Mouse (Mus musculus) hindbrain, embryonic 13.5 days (tissue): ENCODE measurements around the gene Xcl1. TPM values are rescaled to one million over a fixed set of nuclear protein-coding genes. Genes with fewer than 3 reads are reported as not detected.
A peak's percentile ranks its signal among the peaks of the same experiment; 100 is the strongest.

ENCODE experiments used
- ATAC-seq: fragments of 200-750 bp; cut with Nextera tagmentation; 2 replicates; pipeline ENCODE4 v1.8.0; 2017; ENCODE audit warnings: moderate TSS enrichment; ENCODE audit not compliant: low FRiP score
- H3K27ac ChIP-seq: fragments of 300-500 bp; sonication (generic); 2 replicates; pipeline ENCODE4 v1.5.1; 2015; ENCODE audit warnings: inconsistent platforms, mild to moderate bottlenecking, moderate library complexity
- H3K27me3 ChIP-seq: fragments of 300-500 bp; sonication (generic); 2 replicates; pipeline ENCODE4 v1.6.1; 2015; ENCODE audit warnings: mild to moderate bottlenecking, inconsistent platforms
- H3K36me3 ChIP-seq: fragments of 300-500 bp; sonication (generic); 2 replicates; pipeline ENCODE4 v1.6.1; 2015; ENCODE audit warnings: mild to moderate bottlenecking, inconsistent platforms
- H3K4me1 ChIP-seq: fragments of 300-500 bp; sonication (generic); replicated peaks from 2 replicates; pipeline ENCODE4 v1.6.1; 2015; ENCODE audit warnings: inconsistent platforms
- H3K4me2 ChIP-seq: fragments of 300-500 bp; sonication (generic); 2 replicates; pipeline ENCODE4 v1.6.1; 2015; ENCODE audit warnings: inconsistent platforms, mild to moderate bottlenecking, moderate library complexity
- H3K4me3 ChIP-seq: fragments of 300-500 bp; sonication (generic); 2 replicates; pipeline ENCODE4 v1.5.1; 2015; ENCODE audit warnings: mild to moderate bottlenecking, inconsistent platforms
- H3K9ac ChIP-seq: fragments of 300-500 bp; sonication (generic); 2 replicates; pipeline ENCODE4 v1.6.1; 2015; ENCODE audit warnings: mild to moderate bottlenecking, inconsistent platforms
- H3K9me3 ChIP-seq: fragments of 300-500 bp; sonication (generic); 2 replicates; pipeline ENCODE4 v1.6.1; 2016; ENCODE audit warnings: inconsistent platforms
- WGBS: fragments of 180-500 bp; shearing (Covaris S2); methylation state at CpG from one replicate; pipeline ENCODE4 v1.1.7; 2015; 5-methylcytosine and 5-hydroxymethylcytosine counted together
- polyA plus RNA-seq: library from polyadenylated mRNA; unstranded; fragments of >200 nt; fragmentation: Nextera tagmentation; extraction: Ambion mirVana; gene quantifications from 2 replicates; pipeline ENCODE4 v1.2.1, GENCODE M21; 2015

Gene Xcl1
- polyA plus RNA-seq, 1 experiment from 2014 or later = not detected

- H3K27ac ChIP-seq = no peak overlapping the region
- ATAC-seq = no peak
- H3K27me3 ChIP-seq = no peaks in the 10 kb centered on the region
- peaks cover 8% of the 10 kb centered on the region; the same call in 1 of the 2 replicates for H3K4me1 ChIP-seq
- H3K4me2 ChIP-seq = no peak overlapping the region
- no peak overlapping the region for H3K4me3 ChIP-seq
- WGBS = 88% methylated on average over 3 of the region's 3 CpGs
- H3K36me3 ChIP-seq = no peaks in the 10 kb centered on the region
- no peaks in the 10 kb centered on the region for H3K9me3 ChIP-seq
- no peak overlapping the region for H3K9ac ChIP-seq
Observed at GRCm38 (mm10) chr1:164956725-164957399, 21.5 kb upstream of the Xcl1 start.

- H3K27me3 ChIP-seq = no peaks in the 10 kb centered on the region
- H3K36me3 ChIP-seq = no peaks in the 10 kb centered on the region
- no peak overlapping the region for H3K9ac ChIP-seq
- H3K4me2 ChIP-seq = no peak overlapping the region
- H3K27ac ChIP-seq = no peak overlapping the region
- no peak for ATAC-seq
- H3K4me1 ChIP-seq = peaks cover 8% of the 10 kb centered on the region; the same call in 1 of the 2 replicates
- WGBS = 76% methylated on average over 7 of the region's 7 CpGs
- no peak overlapping the region for H3K4me3 ChIP-seq
- H3K9me3 ChIP-seq = no peaks in the 10 kb centered on the region
Observed at GRCm38 (mm10) chr1:164955452-164956196, 20.3 kb upstream of the Xcl1 start.

- H3K4me1 ChIP-seq = no peaks in the 10 kb centered on the region
- no peak for ATAC-seq
- no peaks in the 10 kb centered on the region for H3K27me3 ChIP-seq
- WGBS = 91% methylated on average over 6 of the region's 6 CpGs
- H3K9ac ChIP-seq = no peak overlapping the region
- H3K4me2 ChIP-seq = no peak overlapping the region
- H3K27ac ChIP-seq = no peak overlapping the region
- H3K9me3 ChIP-seq = no peaks in the 10 kb centered on the region
- no peaks in the 10 kb centered on the region for H3K36me3 ChIP-seq
- H3K4me3 ChIP-seq = no peak overlapping the region
Observed at GRCm38 (mm10) chr1:164953574-164953973, 18.2 kb upstream of the Xcl1 start.

GRCm38 (mm10) chr1:164936060-164936459, 733 bp upstream of the Xcl1 start:
- H3K27ac ChIP-seq = no peak overlapping the region
- no peaks in the 10 kb centered on the region for H3K36me3 ChIP-seq
- H3K4me3 ChIP-seq = no peak overlapping the region
- H3K9ac ChIP-seq = no peak overlapping the region
- WGBS = 87% methylated on average over 2 of the region's 2 CpGs
- ATAC-seq = no peak
- no peaks in the 10 kb centered on the region for H3K9me3 ChIP-seq
- no peaks in the 10 kb centered on the region for H3K27me3 ChIP-seq
- no peak overlapping the region for H3K4me2 ChIP-seq
- H3K4me1 ChIP-seq = no peaks in the 10 kb centered on the region

GRCm38 (mm10) chr1:164933441-164934188, 1.7 kb downstream of the Xcl1 start:
- no peak overlapping the region for H3K9ac ChIP-seq
- H3K27ac ChIP-seq = no peak overlapping the region
- H3K4me1 ChIP-seq = no peaks in the 10 kb centered on the region
- no peaks in the 10 kb centered on the region for H3K9me3 ChIP-seq
- 91% methylated on average over 10 of the region's 10 CpGs for whole genome bisulfite sequencing
- no peak overlapping the region for H3K4me2 ChIP-seq
- H3K4me3 ChIP-seq = no peak overlapping the region
- H3K36me3 ChIP-seq = no peaks in the 10 kb centered on the region
- H3K27me3 ChIP-seq = no peaks in the 10 kb centered on the region
- no peak for ATAC-seq

- Histone ChIP-seq H3K4me2 (no peak overlapping the region), H3K27me3 (no peaks in the 10 kb centered on the region), H3K4me3 (no peak overlapping the region), H3K4me1 (no peaks in the 10 kb centered on the region), H3K9ac (no peak overlapping the region), H3K9me3 (0 out of 2 replicates have a peak, but pooled peaks cover 4% of the 10 kb centered on the region), H3K27ac (no peak overlapping the region), H3K36me3 (no peaks in the 10 kb centered on the region)
- ATAC-seq = no peak
- 92% methylated on average over 7 of the region's 7 CpGs for WGBS
Observed at GRCm38 (mm10) chr1:164931135-164931534, 4.2 kb downstream of the Xcl1 start.

- Histone ChIP-seq H3K9me3 (0 out of 2 replicates have a peak, but pooled peaks cover 4% of the 10 kb centered on the region), H3K9ac (no peak overlapping the region), H3K27me3 (no peaks in the 10 kb centered on the region), H3K27ac (no peak overlapping the region), H3K4me3 (no peak overlapping the region), H3K4me2 (no peak overlapping the region), H3K36me3 (no peaks in the 10 kb centered on the region), H3K4me1 (no peaks in the 10 kb centered on the region)
- 79% methylated on average over 3 of the region's 3 CpGs for WGBS
- ATAC-seq = no peak
Observed at GRCm38 (mm10) chr1:164930006-164930405, 5.3 kb downstream of the Xcl1 start.

- WGBS = 66% methylated on average over 3 of the region's 3 CpGs
- H3K36me3 ChIP-seq = no peaks in the 10 kb centered on the region
- H3K27ac ChIP-seq = no peak overlapping the region
- no peak overlapping the region for H3K4me2 ChIP-seq
- no peaks in the 10 kb centered on the region for H3K27me3 ChIP-seq
- H3K4me3 ChIP-seq = no peak overlapping the region
- H3K4me1 ChIP-seq = no peaks in the 10 kb centered on the region
- H3K9me3 ChIP-seq = 0 out of 2 replicates have a peak, but pooled peaks cover 4% of the 10 kb centered on the region
- H3K9ac ChIP-seq = no peak overlapping the region
- no peak for ATAC-seq
Observed at GRCm38 (mm10) chr1:164926534-164927160, 8.7 kb downstream of the Xcl1 start.

- H3K4me3 ChIP-seq = no peak overlapping the region
- H3K4me2 ChIP-seq = no peak overlapping the region
- WGBS = 50% methylated on average over 4 of the region's 4 CpGs
- H3K9me3 ChIP-seq = no peaks in the 10 kb centered on the region
- H3K27me3 ChIP-seq = no peaks in the 10 kb centered on the region
- no peaks in the 10 kb centered on the region for H3K4me1 ChIP-seq
- no peak overlapping the region for H3K27ac ChIP-seq
- ATAC-seq = peak; percentile 39; the same call in 1 of the 2 replicates
- no peaks in the 10 kb centered on the region for H3K36me3 ChIP-seq
- no peak overlapping the region for H3K9ac ChIP-seq
Observed at GRCm38 (mm10) chr1:164905047-164905446, 30.3 kb downstream of the Xcl1 start.

- H3K4me2 ChIP-seq = no peak overlapping the region
- no peaks in the 10 kb centered on the region for H3K9me3 ChIP-seq
- H3K4me1 ChIP-seq = peaks cover 33% of the 10 kb centered on the region
- H3K27ac ChIP-seq = no peak overlapping the region
- H3K4me3 ChIP-seq = no peak overlapping the region
- no peaks in the 10 kb centered on the region for H3K27me3 ChIP-seq
- no peak overlapping the region for H3K9ac ChIP-seq
- H3K36me3 ChIP-seq = no peaks in the 10 kb centered on the region
- no peak for ATAC-seq
- WGBS = 81% methylated on average over 6 of the region's 6 CpGs
Observed at GRCm38 (mm10) chr1:164900696-164901095, 34.6 kb downstream of the Xcl1 start.

- H3K4me1 ChIP-seq = peaks cover 34% of the 10 kb centered on the region
- no peak overlapping the region for H3K27ac ChIP-seq
- no peak for ATAC-seq
- 84% methylated on average over 2 of the region's 2 CpGs for WGBS
- H3K36me3 ChIP-seq = no peaks in the 10 kb centered on the region
- H3K9me3 ChIP-seq = no peaks in the 10 kb centered on the region
- no peak overlapping the region for H3K4me3 ChIP-seq
- H3K9ac ChIP-seq = no peak overlapping the region
- no peak overlapping the region for H3K4me2 ChIP-seq
- no peaks in the 10 kb centered on the region for H3K27me3 ChIP-seq
Observed at GRCm38 (mm10) chr1:164900226-164900625, 35.1 kb downstream of the Xcl1 start.

GRCm38 (mm10) chr1:164899506-164899905, 35.8 kb downstream of the Xcl1 start:
- Histone ChIP-seq H3K4me2 (peak overlapping the region; percentile 64), H3K9me3 (no peaks in the 10 kb centered on the region), H3K9ac (peak overlapping the region; percentile 72), H3K27me3 (no peaks in the 10 kb centered on the region), H3K27ac (peak overlapping the region; percentile 94), H3K4me1 (peaks cover 34% of the 10 kb centered on the region), H3K4me3 (peak overlapping the region; percentile 46), H3K36me3 (no peaks in the 10 kb centered on the region)
- ATAC-seq = no peak
- WGBS = 35% methylated on average over 7 of the region's 7 CpGs
